Mouse (Mus musculus) left cerebral cortex, adult 2 months (tissue): ENCODE data around the gene Spint4. TPM values are rescaled to one million over a fixed set of nuclear protein-coding genes. Genes with fewer than 3 reads are reported as not detected.

Experiments used
- DNase-seq, 2 experiments: peaks; one replicate each; pipeline ENCODE4 v3.0.0; 2021 to 2022; ENCODE audit warnings: low spot score in 2 of 2, mixed read lengths in 1 of 2; ENCODE audit errors: extremely low spot score in 1 of 2
- H3K27ac ChIP-seq: fragments of 200-600 bp; 2 replicates; pipeline ENCODE4 v1.8.1; 2022
- H3K4me3 ChIP-seq: fragments of 200-600 bp; 2 replicates; pipeline ENCODE4 v1.8.1; 2022
- CTCF ChIP-seq: fragments of 200-600 bp; IDR thresholded peaks from 2 replicates; pipeline ENCODE4 v1.8.1; 2022; ENCODE audit warnings: antibody characterized with exemption, mild to moderate bottlenecking, moderate library complexity
- intact Hi-C: fragments of 180-260 bp; cut with DNase I; formaldehyde crosslinking; loops from one replicate; pipeline ENCODE4 v1.15.1; 2025
- total RNA-seq, 2 experiments: library from RNA; stranded (reverse); gene quantifications; 2 replicates each; pipeline ENCODE4 v1.2.3; 2021

Spint4 gene
- total RNA-seq, 2 experiments from 2014 or later: not detected

DNA sequence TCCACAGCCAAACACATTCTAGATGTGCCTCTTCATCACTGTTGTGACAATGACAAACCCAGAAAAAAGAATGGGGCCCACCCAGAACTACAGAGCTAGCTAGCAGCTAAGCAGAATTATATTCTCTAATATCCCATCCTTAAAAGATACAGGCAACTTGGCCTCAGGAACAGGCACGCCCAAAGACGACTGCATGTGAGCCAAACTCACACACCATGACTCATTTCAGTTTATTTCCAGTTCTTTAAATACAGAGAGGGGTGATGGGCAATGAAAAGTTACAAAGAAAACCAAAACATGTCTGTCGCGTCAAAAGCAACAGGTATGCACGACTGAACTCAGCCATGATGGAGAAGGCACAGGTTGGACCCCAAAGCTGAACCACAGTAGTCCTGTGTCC lies 37.1 kb downstream of the Spint4 start:
- intact Hi-C loops: no loop called here
- no peak for DNase-seq
- Histone ChIP-seq H3K27ac (no peak overlapping the region), H3K4me3 (no peak overlapping the region)
- TF ChIP-seq CTCF: no peak

DNA sequence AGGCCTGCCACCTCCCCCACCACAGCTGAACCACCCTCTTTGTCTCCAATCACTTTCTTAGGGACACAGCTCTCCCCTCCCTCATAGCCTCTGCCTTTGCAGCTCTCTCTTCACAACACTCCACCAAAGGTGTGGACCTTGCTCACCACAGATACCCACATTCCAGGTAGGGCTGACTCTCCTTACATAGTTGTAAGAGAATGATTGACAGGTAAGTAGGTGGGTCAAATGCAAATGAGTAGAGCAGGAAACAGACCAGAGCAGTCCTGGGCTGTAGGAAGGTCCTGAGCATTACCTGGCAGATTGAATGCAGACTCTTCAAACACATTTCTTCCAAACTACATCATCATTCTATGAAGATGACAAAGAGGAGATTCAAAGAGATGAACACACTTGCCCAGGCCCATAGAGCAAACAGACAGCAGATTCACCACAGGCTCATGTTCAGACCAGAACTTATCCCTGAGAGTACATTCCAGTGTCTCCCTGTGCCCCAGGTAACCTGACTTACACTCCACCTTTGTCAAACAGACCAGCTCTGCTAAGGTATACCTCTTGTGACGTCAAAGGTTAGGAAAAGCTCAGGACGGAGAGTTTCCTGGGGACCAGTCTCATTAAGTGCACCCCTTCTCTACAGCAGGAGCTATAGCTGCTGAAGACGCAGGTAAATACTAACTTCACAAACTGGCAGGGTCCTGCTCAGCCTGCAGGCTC lies 39.2 kb downstream of the Spint4 start:
- H3K4me3 ChIP-seq: no peak overlapping the region
- no peak overlapping the region for H3K27ac ChIP-seq
- DNase-seq: no peak
- TF ChIP-seq CTCF: no peak
- intact Hi-C loops: no loop called here

DNA sequence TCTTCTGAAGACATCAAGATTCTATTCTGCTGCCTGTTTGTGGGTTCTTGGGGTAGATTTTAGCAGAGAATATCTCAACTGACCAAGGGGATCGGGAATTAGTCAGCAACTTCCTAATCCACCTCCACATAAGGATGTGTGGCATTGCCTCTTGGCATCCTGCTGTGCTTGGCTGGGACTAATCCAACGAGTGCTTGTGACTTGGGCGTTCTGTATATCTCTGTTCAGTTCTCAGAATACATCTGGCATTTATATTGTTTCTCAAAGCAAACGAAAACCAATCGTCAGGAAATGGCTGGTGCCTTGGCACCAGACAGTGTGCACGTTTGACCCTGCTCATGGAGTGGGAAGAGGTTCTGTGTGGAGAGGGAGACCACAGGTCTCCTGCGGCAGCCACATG lies 41.6 kb downstream of the Spint4 start:
- no peak for DNase-seq
- H3K4me3 ChIP-seq: no peak overlapping the region
- H3K27ac ChIP-seq: no peak overlapping the region
- intact Hi-C loops: loop anchor here (10.0 kb wide), 1 partner anchor 255 kb away; the partner anchor contains the start of gene Dbndd2
- TF ChIP-seq CTCF: no peak

DNA sequence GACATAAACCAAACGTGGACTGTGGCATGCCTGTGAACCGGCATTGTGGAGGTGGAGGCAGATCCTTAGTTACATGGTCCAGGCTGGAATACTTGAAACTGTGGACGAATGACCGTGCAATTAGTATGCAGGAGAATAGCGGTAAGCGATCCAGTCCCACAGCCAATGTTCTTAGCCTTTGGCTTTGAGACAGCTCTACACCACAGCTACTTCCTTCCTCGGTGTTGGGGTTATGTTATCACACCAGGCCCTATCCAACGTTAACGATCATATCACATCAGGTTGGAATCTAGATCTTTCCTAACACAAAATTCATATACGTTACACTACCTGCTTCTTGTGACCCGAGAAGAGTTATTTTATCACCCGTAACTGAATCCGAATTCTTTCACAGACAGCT lies 46.7 kb downstream of the Spint4 start:
- no peak for DNase-seq
- peak overlapping the region; percentile 80; the same call in 1 of the 2 replicates for H3K27ac ChIP-seq
- intact Hi-C loops: loop anchor here (10.0 kb wide), 1 partner anchor 260 kb away; the partner anchor contains the start of gene Dbndd2
- TF ChIP-seq CTCF: no peak
- peak overlapping the region; percentile 87 for H3K4me3 ChIP-seq

DNA sequence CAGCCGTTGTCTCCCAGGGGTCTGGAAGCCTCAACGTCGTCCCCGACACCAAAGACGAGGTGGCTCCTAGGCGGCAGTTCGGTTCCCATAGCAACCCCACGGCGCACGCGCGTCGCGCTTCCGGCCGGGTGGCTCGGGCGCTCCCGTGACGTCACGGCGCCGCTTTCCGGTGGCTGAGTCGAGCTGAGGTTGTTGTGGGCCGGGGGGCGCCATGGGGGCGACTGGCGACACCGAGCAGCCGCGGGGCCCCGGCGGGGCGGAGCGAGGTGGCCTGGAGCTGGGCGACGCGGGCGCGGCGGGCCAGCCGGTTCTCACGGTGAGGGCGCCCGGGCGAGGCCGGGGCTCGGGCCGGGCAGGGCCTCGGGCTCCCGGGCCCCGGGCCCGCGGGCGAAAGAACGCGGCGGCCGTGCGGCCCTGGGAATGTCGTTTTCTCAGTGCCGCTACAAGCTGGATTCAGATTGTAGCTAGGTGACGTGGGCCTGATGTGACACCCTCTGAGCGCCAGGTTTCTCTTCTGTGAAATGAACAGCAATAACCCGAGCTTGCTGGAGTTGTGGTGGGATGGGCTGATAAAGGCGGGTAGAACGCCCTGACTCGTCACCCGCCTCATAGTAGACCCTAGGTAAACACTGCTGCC lies 47.7 kb downstream of the Spint4 start, which contains the start of the genes Wfdc3 and Dnttip1:
Gene Wfdc3 (minus strand): TSS at position 89 of the 637 bp plus-strand sequence.
Gene Dnttip1 (plus strand): TSS at position 141 of the 637 bp plus-strand sequence.
- intact Hi-C loops: loop anchor here (10.0 kb wide), 1 partner anchor 261 kb away; the partner anchor contains the start of gene Dbndd2
- TF ChIP-seq CTCF: no peak
- DNase-seq: peak; percentile 96
- peak within 1 kb of the TSS; percentile 87 for H3K4me3 ChIP-seq
- H3K27ac ChIP-seq: peak within 1 kb of the TSS; percentile 80

DNA sequence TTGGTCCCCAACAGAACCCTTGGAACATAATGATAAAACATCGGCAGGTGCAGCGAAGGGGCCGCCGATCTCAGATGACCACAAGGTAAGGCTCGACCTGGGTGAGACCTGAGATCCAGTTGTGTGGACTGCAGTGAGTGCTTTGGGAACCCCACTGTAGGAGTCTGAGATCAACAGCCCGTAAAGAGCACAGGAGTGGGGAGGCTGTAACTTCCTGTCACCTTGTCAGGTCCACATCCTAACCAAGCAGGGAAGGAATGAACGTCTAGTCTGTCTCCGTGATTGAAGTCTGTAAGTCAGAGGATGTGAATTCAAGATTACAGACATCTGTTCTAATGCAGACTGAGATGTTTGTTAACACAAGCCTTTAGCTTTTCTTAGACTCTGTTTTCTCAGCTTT lies 48.4 kb downstream of the Spint4 start:
- intact Hi-C loops: loop anchor here (10.0 kb wide), 1 partner anchor 262 kb away; the partner anchor contains the start of gene Dbndd2
- no peak for DNase-seq
- TF ChIP-seq CTCF: no peak
- H3K4me3 ChIP-seq: peak overlapping the region; percentile 87
- no peak overlapping the region; the same call in 1 of the 2 replicates for H3K27ac ChIP-seq

DNA sequence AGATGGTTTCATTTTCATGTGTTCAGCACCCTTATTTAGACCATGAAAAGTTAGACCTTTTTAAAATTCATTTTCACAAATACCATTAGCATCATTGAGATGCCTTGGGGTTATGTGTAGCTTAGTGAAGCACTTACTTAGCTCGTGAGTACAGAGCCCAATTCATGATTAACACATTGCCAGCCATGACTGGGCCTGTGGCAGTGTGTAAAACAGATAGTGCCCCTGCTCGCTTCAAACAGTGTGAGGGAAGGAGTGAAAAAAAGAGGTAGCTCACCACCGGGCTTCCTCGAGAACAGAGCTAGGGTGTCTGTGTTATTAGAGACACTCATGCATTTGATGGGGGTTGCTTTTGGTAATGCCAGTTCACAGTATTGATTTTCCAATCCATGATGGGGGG lies 49.9 kb downstream of the Spint4 start:
- no peak for TF ChIP-seq CTCF
- intact Hi-C loops: loop anchor here (10.0 kb wide), 1 partner anchor 263 kb away; the partner anchor contains the start of gene Dbndd2
- DNase-seq: no peak

DNA sequence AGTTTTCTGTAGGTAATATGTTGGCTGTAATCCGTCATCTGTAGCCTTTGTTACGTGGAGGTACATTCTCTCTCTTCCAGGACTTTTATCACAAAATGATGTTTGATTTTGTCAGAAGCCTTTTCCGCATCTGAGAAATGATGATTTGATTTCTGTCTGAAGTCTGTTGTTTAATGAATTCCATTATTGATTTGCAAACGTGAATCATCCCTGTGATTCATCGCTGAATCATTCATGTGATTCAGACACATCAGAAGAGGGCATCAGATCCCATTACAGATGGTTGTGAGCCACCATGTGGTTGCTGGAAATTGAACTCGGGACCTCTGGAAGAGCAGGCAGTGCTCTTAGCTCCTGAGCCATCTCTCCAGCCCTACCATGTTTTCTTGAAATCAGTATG lies 50.7 kb downstream of the Spint4 start:
- intact Hi-C loops: loop anchor here (10.0 kb wide), 1 partner anchor 264 kb away; the partner anchor contains the start of gene Dbndd2
- no peak for DNase-seq
- Histone ChIP-seq H3K27ac (no peak overlapping the region), H3K4me3 (no peak overlapping the region)
- no peak for TF ChIP-seq CTCF

More for the DNA sequence above, 49.9 kb downstream of the Spint4 start:
- Histone ChIP-seq H3K27ac (no peak overlapping the region), H3K4me3 (no peak overlapping the region)

Other genes starting within 250 kb of the Spint4 start
- gene Sys1, start 241.5 kb upstream of the Spint4 start, total RNA-seq: 10 to 100 TPM; 40.8 to 41.3 TPM
- 10 to 100 TPM; 10.2 to 14.1 TPM for gene Gm20458, start 237.5 kb upstream of the Spint4 start, total RNA-seq
- not detected for gene Trp53tg5, start 224.8 kb upstream of the Spint4 start, total RNA-seq
- 100 to 1,000 TPM; 102 to 106 TPM for gene Dbndd2, start 212.4 kb upstream of the Spint4 start, total RNA-seq
- 10 to 100 TPM; 86.3 to 87.0 TPM for gene Pigt, start 201.0 kb upstream of the Spint4 start, total RNA-seq
- gene Wfdc2, start 136.1 kb upstream of the Spint4 start, total RNA-seq: 1 to 10 TPM in 1 of 2 experiments, under 1 TPM in 1; 0.70 to 1.3 TPM
- not detected for gene Spint3, start 125.0 kb upstream of the Spint4 start, total RNA-seq
- gene Wfdc6a, start 113.1 kb upstream of the Spint4 start, total RNA-seq: not detected
- gene Eppin, start 104.9 kb upstream of the Spint4 start, total RNA-seq: not detected
- not detected for gene Wfdc6b, start 85.0 kb upstream of the Spint4 start, total RNA-seq
- not detected for gene Wfdc8, start 84.9 kb upstream of the Spint4 start, total RNA-seq
- gene Wfdc16, start 59.7 kb upstream of the Spint4 start, total RNA-seq: not detected
- gene Wfdc10, start 42.5 kb upstream of the Spint4 start, total RNA-seq: not detected
- not detected for gene Wfdc9, start 41.9 kb upstream of the Spint4 start, total RNA-seq
- gene Wfdc11, start 24.4 kb upstream of the Spint4 start, total RNA-seq: not detected
- gene Wfdc13, start 13.4 kb upstream of the Spint4 start, total RNA-seq: not detected
- not detected for gene Spint5, start 16.8 kb downstream of the Spint4 start, total RNA-seq
- gene Wfdc3, start 47.4 kb downstream of the Spint4 start, total RNA-seq: 1 to 10 TPM; 1.4 to 1.6 TPM
- gene Dnttip1, start 47.5 kb downstream of the Spint4 start, total RNA-seq: 10 to 100 TPM; 37.6 to 37.9 TPM
- under 1 TPM in 1 of 2 experiments, not detected in 1; 0.36 TPM for gene Ube2c, start 71.4 kb downstream of the Spint4 start, total RNA-seq
- 1 to 10 TPM in 1 of 2 experiments, not detected in 1; 1.1 TPM for gene Tnnc2, start 81.5 kb downstream of the Spint4 start, total RNA-seq
- gene Snx21, start 87.3 kb downstream of the Spint4 start, total RNA-seq: 10 to 100 TPM; 54.4 to 57.2 TPM
- 10 to 100 TPM; 26.6 to 28.3 TPM for gene Acot8, start 106.4 kb downstream of the Spint4 start, total RNA-seq
- 1 to 10 TPM; 8.6 to 9.0 TPM for gene Zswim3, start 106.6 kb downstream of the Spint4 start, total RNA-seq
- gene Zswim1, start 124.2 kb downstream of the Spint4 start, total RNA-seq: 10 to 100 TPM; 21.7 to 22.7 TPM
- gene Spata25, start 130.0 kb downstream of the Spint4 start, total RNA-seq: under 1 TPM; 0.45 to 0.58 TPM
- gene Ctsa, start 134.4 kb downstream of the Spint4 start, total RNA-seq: 10 to 100 TPM; 89.5 to 96.2 TPM
- 1 to 10 TPM; 3.9 to 5.3 TPM for gene Neurl2, start 135.0 kb downstream of the Spint4 start, total RNA-seq
- 10 to 100 TPM; 78.1 to 82.4 TPM for gene Pltp, start 159.2 kb downstream of the Spint4 start, total RNA-seq
- 10 to 100 TPM; 44.8 to 48.8 TPM for gene Pcif1, start 180.8 kb downstream of the Spint4 start, total RNA-seq
- 10 to 100 TPM; 27.2 to 28.0 TPM for gene Zfp335, start 213.3 kb downstream of the Spint4 start, total RNA-seq
- gene Mmp9, start 242.3 kb downstream of the Spint4 start, total RNA-seq: 1 to 10 TPM; 1.4 TPM